Mouse (Mus musculus): ENCODE data around the gene Zcchc7.

DNA sequence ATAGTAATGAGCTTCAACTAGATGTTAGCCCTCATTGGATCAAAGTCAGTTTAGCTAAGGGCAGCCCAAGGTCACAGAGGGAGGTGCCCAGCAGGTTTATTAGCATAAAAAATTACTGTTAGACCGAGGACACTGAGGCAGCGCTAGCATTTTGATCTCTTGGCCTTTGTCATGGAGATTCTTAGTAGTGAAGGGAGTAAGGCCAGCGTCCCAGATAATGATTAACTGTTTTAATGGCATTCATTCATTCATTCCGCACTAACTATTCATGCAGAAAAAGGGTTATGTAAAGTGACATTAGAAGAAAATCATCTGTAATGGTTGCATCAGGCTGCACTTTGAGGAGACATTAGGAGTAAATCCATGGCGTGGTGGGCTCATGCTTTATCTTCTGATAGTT, 165.2 kb downstream of the Zcchc7 start:
- TF ChIP-seq FLI1 (IDR thresholded peaks at IDR 0.05; ENCODE audit: low read length) (no peak), GATA1 (IDR thresholded peaks at IDR 0.05; ENCODE audit: borderline replicate concordance, low read length) (no peak)

Measured in megakaryocyte, embryonic 14.5 days (primary cell).